Mouse (Mus musculus): ENCODE results near the gene Spata2. TPM values are rescaled to one million over a fixed set of nuclear protein-coding genes. Genes with fewer than 3 reads are reported as not detected.

The Spata2 gene
- polyA plus RNA-seq (2012; rRNA removed), result 6.4 and 7.6 TPM in 2 replicates

GRCm38 (mm10) chr2:167492713-167493636, at the start of gene Spata2:
TSS of gene Spata2 (minus strand) at chr2:167492887.

GRCm38 (mm10) chr2:167537476-167538297, 45.0 kb upstream of the Spata2 start, which contains the start of gene Snai1:
TSS of gene Snai1 (plus strand) at chr2:167538195.

GRCm38 (mm10) chr2:167491757-167492708, 654 bp downstream of the Spata2 start, which contains the start of gene Rnf114:
TSS of gene Rnf114 (plus strand) at chr2:167492645.

Other genes starting within 250 kb of the Spata2 start
- 2.4 and 2.9 TPM in 2 replicates for gene B4galt5, start 143.7 kb downstream of the Spata2 start, polyA plus RNA-seq (2012; rRNA removed)
- gene Slc9a8, start 71.2 kb downstream of the Spata2 start, polyA plus RNA-seq (2012; rRNA removed), result 12.7 and 14.7 TPM in 2 replicates
- gene Rnf114, start 242 bp downstream of the Spata2 start, polyA plus RNA-seq (2012; rRNA removed), result 23.2 and 27.3 TPM in 2 replicates
- gene Snai1, start 45.3 kb upstream of the Spata2 start, polyA plus RNA-seq (2012; rRNA removed), result 1.6 and 1.7 TPM in 2 replicates
- 66.8 and 82.0 TPM in 2 replicates for gene Ube2v1, start 139.2 kb upstream of the Spata2 start, polyA plus RNA-seq (2012; rRNA removed)
- gene Gm20431, start 168.6 kb upstream of the Spata2 start, polyA plus RNA-seq (2012; rRNA removed), result 0.05 TPM in 1 of 2 replicates, not detected in the other
- 13.1 and 17.2 TPM in 2 replicates for gene Cebpb, start 196.0 kb upstream of the Spata2 start, polyA plus RNA-seq (2012; rRNA removed)
- gene Tmem189, start 196.9 kb upstream of the Spata2 start, polyA plus RNA-seq (2012; rRNA removed), result 12.2 and 14.0 TPM in 2 replicates

All from liver, embryonic 14 days (tissue).